Mouse (Mus musculus) WW6 (cell line): ENCODE results near the gene Slc25a11.
A peak's percentile ranks its signal among the peaks of the same experiment; 100 is the strongest.

Experiments used
- DNase-seq: peaks from one replicate; pipeline ENCODE4 v3.0.0-alpha.2; 2013; ENCODE audit warnings: low read depth, low spot score

The Slc25a11 gene

DNA sequence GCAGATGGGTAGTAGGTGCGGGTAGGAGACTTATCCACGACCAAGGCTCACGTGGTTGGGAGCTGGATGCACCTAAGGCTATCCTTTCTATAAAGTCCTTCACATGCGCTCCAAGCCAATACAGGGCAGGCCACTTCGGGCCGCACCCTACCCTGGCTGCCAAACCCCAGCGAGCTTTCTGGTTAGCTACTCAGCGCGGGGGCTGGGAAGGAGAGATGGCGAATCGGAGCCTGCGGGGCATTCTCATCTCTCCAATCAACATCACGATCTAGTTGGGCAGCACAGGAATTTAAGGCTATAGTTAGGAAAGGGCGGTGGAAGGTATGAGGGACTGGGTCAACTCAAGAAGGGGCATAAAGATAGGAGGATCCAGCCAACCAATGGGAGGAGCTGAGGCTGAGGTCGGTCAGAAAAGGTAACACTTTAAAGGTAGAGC is 21.1 kb upstream of the Slc25a11 start:
- peak; percentile 99 for DNase-seq

DNA sequence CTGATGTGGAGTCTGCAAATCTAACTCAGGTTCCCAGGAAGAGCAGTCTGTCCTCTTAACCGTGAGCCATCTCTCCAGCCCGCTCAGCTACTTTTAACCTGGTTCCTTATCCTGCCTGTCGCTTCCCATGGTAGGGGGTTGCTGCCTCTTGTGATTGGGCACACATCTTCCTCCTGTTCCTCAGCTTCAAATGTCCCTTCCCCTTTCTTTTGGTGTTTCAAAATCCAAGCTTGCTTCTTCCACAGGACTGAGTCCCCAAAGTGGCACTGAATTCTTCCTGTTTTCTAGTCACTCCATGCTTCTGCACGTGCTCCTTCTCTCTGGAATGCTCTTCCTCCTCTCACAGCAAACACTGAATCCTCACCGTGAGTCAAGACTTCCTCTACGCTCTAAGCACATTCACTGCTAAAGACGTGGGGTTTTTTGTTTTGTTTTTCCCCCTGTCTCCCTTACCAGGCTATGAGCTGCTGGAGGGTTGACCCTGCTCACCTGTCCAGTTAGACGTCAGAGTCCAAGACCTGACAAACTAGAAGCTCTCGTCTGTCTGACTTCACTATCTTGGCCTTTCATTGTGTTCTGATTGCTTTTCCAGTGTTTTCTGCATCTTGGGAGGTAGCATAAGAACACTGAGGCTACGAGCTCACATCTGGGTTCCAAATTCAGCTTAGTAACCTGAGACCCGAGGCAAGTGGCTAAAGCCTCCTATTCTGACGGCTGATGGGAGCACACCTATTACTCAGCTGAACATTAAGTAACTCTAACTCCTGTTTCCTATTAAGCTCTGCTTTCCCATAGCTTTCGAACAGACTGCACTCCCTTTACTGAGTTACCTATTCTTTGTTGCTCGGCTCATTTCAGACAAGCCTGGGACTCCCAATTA is 20.2 kb upstream of the Slc25a11 start:
- no peak for DNase-seq

DNA sequence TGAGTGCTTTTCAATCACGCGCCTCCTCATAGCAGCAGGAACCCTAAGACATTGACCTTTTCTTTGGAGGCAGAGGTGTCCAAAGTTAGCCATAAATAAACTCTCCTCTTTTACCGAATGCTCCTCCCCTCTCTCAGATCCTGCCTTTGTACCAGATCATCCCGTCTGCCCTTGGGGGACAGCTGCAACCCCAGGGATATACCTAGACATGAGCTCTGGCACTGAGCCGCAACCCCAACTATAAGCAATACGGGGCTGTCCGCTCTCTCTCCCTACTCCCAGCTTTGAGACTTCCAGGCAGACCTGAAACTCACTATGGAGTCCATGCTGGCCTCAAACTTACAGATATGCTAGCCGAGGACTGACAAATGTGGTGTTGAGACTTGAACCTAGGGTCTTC is 19.4 kb upstream of the Slc25a11 start:
- DNase-seq, result no peak

DNA sequence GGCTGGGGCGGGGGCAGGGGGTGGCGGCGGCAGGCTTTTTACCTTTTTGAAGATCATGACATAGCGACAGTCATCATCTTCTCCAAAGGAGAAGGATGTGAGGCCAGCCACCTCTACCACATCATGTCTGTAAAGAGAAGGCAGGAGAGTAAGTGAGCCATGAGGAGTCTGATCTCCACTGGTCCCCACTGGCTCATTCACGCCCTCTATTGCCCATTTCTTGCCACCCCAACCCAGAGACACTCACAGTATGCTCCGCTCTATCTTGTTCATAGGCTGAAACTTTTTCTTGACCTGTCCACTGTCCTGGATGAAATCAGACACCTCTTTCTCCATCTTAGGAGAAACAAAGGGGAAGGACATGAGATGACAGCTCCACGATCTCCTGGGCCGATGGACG is 17.5 kb upstream of the Slc25a11 start:
- DNase-seq, result no peak

DNA sequence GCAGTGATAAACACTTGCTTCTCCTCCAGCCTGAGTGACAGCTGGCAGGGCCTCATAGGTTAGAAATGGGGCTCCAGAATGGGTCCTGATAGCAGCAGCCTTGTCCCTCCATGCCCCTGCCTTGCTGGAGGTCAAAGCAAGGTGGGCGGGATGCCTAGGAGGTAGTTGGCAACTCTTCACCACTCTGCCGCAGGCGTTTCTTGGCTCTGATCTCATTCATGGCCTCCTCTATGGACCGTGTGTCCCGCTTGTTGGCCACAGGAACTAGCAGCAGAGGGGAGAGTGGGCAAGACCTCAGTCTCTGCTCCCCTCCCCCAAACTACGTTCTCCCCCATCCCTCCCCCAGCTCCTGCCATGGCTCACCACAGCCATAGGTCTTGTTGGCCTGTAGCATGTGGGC is 16.7 kb upstream of the Slc25a11 start:
- no peak for DNase-seq

DNA sequence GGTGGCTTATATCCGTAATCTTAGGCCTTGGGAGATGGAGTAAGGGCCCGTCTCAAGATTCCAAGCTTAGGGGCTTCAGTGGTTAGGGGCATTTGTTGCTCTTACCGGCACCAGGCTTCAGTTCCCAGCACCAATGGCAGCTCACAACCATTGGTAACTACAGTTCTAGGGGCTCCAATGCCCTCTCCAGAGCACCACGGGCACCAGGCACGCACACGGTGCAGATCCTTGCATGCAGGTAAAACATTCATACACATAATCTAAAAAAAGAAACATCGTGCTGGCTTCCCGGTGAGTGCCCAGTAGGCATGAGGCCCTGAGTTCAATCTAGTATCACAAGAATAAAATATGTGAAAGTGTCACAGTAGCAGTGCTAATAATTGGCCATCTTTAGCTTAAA is 15.8 kb upstream of the Slc25a11 start:
- DNase-seq, result no peak

DNA sequence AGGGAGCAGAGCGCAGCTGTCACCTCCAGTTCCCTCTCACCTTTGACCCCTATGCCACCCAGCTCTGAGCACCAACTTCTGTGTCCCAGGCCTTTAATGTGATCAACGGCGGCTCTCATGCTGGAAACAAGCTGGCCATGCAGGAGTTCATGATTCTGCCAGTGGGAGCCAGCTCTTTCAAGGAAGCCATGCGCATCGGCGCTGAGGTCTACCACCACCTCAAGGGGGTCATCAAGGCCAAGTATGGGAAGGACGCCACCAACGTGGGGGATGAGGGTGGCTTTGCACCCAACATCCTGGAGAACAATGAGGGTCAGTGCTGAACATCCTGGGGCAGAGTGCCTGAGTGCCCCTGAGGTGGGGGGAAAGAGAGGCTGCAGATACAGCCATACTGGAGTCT is 13.3 kb upstream of the Slc25a11 start:
- DNase-seq, result no peak

DNA sequence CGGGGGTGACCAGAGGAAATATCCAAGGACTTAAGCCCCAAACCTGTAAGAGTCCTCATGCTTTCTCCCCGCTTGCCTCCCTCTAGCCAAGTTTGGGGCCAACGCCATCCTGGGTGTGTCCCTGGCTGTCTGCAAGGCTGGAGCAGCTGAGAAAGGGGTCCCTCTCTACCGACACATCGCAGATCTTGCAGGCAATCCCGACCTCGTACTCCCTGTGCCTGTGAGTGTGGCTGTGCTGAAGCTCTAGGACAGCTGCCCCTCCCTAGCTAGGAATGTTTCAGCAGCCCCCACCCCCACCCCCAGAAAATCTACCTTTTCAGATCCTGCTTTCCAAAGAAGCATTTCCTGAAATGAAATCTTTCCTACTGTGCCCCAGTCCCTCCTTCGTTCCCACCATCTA is 11.7 kb upstream of the Slc25a11 start:
- no peak for DNase-seq

DNA sequence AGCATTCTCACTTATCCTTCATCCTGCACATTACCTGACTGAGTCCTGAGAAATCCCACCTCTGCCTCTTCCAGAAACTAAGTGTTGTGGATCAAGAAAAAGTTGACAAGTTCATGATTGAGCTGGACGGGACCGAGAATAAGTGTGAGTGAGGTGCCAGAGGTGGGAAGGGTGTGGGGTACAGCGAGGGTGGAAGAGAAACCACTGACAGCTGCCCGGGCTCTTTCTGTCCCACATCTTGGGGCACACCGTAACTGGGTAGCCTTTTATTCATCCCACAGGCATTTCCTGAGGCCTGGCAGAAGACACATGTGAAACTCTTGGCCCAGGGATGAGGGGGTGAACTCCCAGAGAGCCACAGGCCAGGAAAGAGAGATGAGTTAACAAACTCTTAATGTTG is 11.2 kb upstream of the Slc25a11 start:
- DNase-seq, result no peak

DNA sequence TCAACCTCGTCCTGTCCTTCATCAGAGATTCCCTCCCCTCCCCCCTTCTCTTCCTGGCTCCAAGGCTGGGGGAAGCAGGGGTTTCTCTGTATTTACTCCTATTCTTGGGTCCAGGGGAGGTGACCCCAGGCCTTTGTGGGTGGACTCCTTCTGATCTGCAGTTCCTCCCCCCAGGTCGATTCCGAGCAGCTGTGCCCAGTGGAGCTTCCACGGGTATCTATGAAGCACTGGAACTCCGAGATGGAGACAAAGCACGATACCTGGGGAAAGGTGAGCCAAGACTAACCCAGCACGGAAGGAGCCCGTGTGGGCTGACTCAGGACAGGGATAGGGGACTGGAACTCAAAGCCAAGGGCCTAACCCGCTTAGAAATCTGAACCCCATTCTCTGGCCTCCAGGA is 10.7 kb upstream of the Slc25a11 start:
- DNase-seq, result no peak

DNA sequence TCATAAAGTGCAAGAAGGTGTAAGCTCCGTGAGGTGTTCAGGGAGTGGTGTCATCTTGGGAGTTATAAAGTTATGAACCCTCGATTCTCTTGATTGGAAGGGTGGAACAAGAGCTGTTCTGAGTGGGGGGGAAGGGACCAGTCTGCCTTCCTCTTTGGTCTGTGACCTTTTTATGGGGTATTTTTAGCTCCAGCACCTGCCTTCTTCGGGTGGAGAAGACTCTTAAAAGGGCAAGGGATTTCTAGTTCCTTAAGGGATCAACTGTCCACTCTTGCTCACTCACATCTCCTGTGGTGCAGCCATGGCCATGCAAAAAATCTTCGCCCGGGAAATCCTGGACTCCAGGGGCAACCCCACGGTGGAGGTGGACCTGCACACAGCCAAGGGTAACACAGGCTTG is 10.3 kb upstream of the Slc25a11 start:
- no peak for DNase-seq

DNA sequence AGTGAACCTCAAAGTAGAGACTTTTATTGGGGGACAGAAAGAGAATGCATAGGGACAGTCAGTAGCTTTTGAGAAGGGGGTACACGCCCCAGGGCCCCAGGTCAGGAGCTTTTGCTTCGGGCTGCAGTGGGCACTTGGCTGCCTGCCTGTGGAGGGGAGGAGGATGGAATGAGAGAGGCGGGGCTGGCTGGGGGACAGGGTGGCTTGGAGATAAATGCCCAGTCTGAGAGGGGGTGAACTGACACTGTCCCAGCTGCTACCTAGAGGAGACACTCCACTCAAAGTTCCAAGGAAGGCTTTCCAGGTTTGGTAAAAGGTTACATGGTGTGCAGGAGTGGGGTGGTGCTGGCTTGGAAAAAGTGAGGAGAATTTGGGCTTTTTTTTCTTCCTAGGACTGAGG is 9.7 kb upstream of the Slc25a11 start, which contains the start of gene Eno3:
Gene Eno3 (plus strand): TSS at position 239 of the 400 bp plus-strand sequence.
- DNase-seq, result no peak

DNA sequence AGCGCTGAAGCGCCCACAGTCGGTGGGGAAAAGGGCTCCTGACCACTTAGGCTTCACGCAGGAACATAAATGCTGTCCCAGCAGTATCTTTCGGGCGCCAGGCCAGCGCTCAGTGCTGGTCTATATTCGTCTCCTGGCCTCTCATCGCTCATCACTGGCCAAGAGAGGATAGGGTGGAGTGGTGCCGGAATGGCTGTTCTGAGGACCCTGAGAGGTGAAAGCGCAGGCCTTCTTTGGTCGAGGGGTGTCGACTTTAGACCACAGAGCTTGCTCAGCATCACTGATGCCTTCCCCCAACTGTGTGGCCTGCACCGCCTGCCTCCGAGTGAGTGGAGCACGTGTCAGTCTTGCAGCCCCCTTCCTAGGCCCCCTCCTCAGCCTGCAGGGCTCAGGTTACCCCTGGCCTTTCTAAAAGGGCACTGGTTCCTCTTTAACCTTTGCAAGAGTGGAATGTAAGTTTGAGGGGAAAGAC is 9.2 kb upstream of the Slc25a11 start:
- DNase-seq, result no peak

DNA sequence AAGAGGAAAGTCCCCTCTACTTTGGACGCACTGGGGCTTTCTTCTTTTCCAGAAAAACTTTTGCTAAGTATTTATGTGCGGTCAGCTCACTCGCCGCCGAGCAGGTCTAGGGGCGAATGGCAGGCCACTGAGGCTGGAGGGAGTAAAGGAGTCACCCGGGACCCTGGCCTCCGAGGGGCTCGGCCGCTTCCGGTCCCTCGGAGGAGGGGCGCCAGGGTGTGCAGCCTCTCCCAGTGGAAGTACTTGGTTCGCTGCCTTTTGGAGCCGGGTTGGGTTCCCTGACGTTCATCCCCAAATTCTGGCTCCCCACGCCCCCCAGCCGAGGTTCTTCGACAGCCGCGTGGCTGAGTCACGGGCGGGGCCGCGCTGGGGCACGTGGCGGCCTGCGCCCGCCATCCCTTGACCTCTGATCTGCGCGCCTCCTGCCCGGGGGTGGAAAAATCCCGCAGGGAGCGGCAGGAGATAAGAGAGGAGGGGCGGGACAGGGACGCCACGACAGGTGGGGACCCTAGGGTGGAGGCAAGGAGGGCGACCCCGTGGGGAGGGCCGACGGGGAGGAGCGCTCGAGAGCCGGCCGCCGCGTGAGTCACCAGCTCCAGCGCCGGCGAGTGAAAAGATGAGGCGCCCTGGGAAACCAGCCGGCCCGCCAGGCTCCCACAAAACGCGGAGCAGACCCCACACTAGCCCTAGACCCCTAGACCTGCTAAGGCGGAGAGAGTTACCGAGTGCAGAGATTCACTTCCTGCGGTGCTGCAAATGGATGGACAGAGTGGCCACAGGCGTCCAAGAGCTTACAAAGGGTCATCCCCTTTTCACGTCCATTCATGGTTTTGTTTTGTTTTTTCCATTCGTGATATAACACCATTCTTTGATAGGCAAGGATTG is 8.5 kb upstream of the Slc25a11 start:
- peak; percentile 57 for DNase-seq

DNA sequence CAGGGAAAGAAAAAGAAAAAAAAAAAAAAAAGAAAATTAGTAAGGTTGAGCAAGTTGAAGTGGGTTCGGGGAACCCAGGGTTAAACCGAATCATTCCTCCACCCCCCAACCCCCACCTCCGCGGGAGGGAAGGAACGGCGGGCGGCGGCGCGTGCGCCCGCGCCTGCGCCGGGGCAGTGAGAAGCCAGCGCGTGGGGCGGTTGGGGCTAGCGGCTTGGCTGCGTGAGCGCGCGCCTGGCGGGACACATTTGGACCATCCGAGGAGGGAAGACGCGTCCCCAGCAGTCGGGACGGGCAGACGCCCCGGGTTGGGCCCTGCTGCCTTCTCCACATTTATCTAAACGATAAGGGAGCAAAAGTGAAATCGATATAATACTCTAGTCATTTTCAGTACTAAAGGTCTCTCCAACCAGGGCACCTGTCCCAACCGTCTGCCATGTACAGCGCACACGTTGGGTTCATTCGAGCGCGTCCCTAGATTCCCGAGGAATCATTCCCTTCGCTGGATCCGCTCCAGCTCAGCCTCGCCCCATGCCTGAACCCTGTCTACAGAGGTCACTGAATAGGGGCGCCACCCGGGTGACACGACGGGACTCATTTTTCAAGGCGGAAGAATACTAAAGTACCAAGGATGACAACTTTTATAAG is 7.8 kb upstream of the Slc25a11 start:
- DNase-seq, result peak; percentile 61

DNA sequence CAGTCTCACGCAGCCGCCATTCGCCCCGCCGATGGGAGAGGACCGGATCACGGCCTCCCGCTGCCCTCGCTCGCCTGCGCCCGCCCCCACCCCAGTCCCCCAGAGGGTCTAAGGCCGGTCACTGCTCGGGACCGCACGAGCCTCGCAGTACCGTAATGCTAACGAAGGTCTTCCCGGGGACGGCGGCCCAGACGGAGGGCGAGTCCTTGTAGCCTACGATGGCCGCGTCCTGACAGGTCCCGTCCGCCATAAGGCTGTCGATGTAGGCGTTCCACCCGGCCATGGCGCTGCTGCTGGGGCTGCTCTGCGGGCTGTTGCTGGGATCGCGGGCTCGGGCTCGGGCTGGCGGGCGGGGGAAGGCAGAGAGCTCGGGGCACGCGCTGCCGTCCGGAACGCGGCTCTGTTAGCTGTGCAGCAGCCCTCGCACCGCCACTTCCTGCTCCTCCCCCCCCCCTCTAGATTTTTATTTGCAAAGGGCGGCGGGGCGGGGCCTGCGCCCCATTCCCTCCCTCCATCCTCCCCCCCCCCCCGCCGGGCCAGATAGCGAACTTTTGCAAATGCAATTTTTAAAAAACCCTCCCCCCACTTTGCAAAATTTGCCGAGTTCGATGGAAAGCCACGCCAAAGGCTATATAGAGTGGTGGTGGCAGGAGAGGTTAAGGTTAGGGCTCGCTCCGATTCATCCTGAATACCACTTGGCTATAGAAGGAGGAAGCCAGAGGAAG is 7.1 kb upstream of the Slc25a11 start, which contains the start of gene Pfn1:
Gene Pfn1 (minus strand): TSS at position 447 of the 725 bp plus-strand sequence.
- peak; percentile 43 for DNase-seq

DNA sequence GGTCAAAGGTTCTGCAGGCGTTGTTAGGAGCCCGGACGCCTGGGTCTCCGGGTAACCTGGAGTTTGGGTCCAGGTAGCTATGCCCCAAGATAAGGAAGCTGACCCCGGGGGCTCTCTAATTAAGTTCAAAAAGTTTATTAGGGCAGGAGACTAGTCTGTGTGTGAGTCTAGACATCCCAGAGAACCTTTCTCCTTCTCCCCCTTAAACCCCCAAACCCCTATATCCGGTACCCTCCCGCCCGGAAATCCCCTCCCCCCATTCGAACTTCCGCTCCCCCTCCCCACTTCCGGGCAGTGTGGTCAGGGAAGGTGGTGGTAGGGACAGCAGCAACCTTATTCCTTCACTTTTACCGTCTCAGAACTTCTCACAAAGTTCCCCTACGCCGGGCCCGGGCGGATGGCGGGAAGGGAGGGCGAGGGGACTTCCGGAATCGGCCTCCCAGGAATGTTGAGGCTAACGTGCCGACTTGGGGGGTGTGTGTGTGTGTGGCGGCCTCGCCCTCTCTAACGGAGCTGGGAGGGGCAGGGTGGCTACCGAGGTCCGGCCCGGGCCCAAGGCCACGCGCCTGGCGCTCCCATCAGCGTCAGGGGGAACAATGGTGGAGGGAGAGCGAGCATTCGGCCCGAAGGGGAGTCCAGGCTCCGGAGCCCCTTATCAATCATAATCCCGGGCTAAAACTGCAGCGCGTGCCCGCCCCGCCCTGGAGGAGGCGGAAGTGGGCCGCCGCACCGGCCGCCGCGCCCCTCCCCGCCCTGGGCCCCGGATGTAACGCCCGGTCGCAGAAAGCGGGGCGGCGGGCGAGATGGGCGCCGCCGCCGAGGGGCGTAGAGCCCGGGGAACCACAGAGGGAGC is 6.3 kb upstream of the Slc25a11 start:
- peak; percentile 42 for DNase-seq

DNA sequence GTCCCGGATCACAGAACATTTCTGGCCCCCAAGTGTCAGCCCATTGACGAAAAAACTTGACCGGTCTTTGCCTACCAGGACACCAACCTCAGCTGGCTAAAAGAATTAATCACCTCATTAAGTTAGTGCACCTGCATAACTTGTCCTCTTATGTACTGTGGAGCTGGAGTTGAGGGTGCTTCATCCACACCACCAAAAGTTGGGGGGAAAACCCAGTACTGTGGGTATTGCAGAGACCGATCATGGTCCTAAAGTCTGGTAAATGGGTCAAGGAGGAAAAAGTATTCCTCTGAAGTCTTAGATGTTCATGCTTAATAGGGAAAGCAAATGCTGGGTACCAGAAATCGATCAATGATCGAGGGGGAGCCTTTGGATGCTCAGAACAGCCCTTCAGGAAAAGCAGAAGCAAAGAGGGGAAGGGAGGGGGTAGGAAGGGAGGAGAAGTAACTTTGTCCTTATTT is 5.6 kb upstream of the Slc25a11 start:
- DNase-seq, result no peak

DNA sequence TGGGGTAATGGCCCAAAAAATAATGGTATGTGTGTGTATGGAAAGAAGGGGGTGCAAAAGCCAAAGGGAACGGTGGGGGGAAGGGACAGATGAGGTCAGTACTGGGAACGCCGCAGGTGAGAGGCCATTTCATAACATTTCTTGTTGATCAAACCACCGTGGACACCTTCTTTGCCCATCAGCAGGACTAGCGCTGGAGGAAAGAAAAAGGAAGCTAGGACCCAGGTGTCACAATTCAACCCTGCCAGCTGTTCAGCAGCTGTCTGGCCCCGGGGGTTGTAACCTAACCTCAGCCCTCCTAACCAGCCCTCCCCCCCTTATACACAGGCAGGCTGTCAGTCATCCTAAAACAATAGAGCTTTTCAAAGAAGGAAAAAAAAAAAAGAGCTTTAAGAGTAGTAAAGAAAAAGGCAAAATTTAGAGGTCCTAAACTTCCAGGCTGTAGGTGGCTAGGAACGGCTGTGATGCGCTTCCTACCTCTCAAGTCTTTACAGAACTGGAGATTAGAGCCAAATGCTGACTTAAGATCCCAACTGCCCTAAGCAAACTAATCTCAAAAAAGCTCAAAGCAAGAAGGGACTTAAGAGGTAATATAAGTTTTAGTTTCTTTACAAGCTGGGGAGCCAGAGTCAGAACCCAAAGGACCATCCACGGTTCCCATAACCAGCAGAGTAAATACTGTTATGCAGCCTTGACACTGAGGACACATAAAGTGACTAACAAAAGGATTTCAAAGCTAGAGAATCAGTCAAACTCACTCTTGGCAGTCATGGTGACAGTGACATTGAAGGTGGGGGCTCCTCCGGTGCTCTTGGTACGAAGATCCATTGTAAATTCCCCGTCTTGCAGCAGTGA is 5.0 kb upstream of the Slc25a11 start:
- no peak for DNase-seq
